Mouse (Mus musculus): ENCODE results near the gene Uqcc3. TPM values are rescaled to one million over a fixed set of nuclear protein-coding genes. Genes with fewer than 3 reads are reported as not detected.

The Uqcc3 gene
- polyA plus RNA-seq, 1 experiment from 2014 or later = 62.8 TPM

Small RNAs within 50 kb of the gene (microRNA-seq; reads per million reads assigned to microRNA genes)
- gene Mir5136 = not detected

Other genes with a start within 250 kb of the Uqcc3 start
- gene Chrm1, start 217.1 kb downstream of the Uqcc3 start, polyA plus RNA-seq (2015; fragmentation: Nextera tagmentation; extraction: Ambion mirVana) = 0.88 and 0.98 TPM in 2 replicates
- 111 and 122 TPM in 2 replicates for gene Slc3a2, start 157.6 kb downstream of the Uqcc3 start, polyA plus RNA-seq (2015; fragmentation: Nextera tagmentation; extraction: Ambion mirVana)
- gene Wdr74, start 145.1 kb downstream of the Uqcc3 start, polyA plus RNA-seq (2015; fragmentation: Nextera tagmentation; extraction: Ambion mirVana) = 76.3 and 90.4 TPM in 2 replicates
- gene 1700092M07Rik, start 140.2 kb downstream of the Uqcc3 start, polyA plus RNA-seq (2015; fragmentation: Nextera tagmentation; extraction: Ambion mirVana) = 1.4 and 1.7 TPM in 2 replicates
- 132 and 134 TPM in 2 replicates for gene Stx5a, start 139.5 kb downstream of the Uqcc3 start, polyA plus RNA-seq (2015; fragmentation: Nextera tagmentation; extraction: Ambion mirVana)
- gene Nxf1, start 123.8 kb downstream of the Uqcc3 start, polyA plus RNA-seq (2015; fragmentation: Nextera tagmentation; extraction: Ambion mirVana) = 159 and 160 TPM in 2 replicates
- gene Tmem223, start 109.9 kb downstream of the Uqcc3 start, polyA plus RNA-seq (2015; fragmentation: Nextera tagmentation; extraction: Ambion mirVana) = 158 and 161 TPM in 2 replicates
- gene Tmem179b, start 106.5 kb downstream of the Uqcc3 start, polyA plus RNA-seq (2015; fragmentation: Nextera tagmentation; extraction: Ambion mirVana) = 95.7 and 104 TPM in 2 replicates
- gene Taf6l, start 94.5 kb downstream of the Uqcc3 start, polyA plus RNA-seq (2015; fragmentation: Nextera tagmentation; extraction: Ambion mirVana) = 26.3 and 26.9 TPM in 2 replicates
- 136 and 137 TPM in 2 replicates for gene Polr2g, start 82.3 kb downstream of the Uqcc3 start, polyA plus RNA-seq (2015; fragmentation: Nextera tagmentation; extraction: Ambion mirVana)
- gene Zbtb3, start 78.4 kb downstream of the Uqcc3 start, polyA plus RNA-seq (2015; fragmentation: Nextera tagmentation; extraction: Ambion mirVana) = 4.1 and 4.4 TPM in 2 replicates
- 49.7 and 52.1 TPM in 2 replicates for gene Ttc9c, start 61.6 kb downstream of the Uqcc3 start, polyA plus RNA-seq (2015; fragmentation: Nextera tagmentation; extraction: Ambion mirVana)
- gene Hnrnpul2, start 60.9 kb downstream of the Uqcc3 start, polyA plus RNA-seq (2015; fragmentation: Nextera tagmentation; extraction: Ambion mirVana) = 5.9 and 6.6 TPM in 2 replicates
- gene AC129217.1, start 51.1 kb downstream of the Uqcc3 start, polyA plus RNA-seq (2015; fragmentation: Nextera tagmentation; extraction: Ambion mirVana) = not detected in 2 replicates
- gene Bscl2, start 43.5 kb downstream of the Uqcc3 start, polyA plus RNA-seq (2015; fragmentation: Nextera tagmentation; extraction: Ambion mirVana) = 49.7 and 53.4 TPM in 2 replicates
- 11.2 and 14.7 TPM in 2 replicates for gene Gng3, start 41.7 kb downstream of the Uqcc3 start, polyA plus RNA-seq (2015; fragmentation: Nextera tagmentation; extraction: Ambion mirVana)
- gene Lrrn4cl, start 30.2 kb downstream of the Uqcc3 start, polyA plus RNA-seq (2015; fragmentation: Nextera tagmentation; extraction: Ambion mirVana) = 1.6 and 1.8 TPM in 2 replicates
- 160 and 163 TPM in 2 replicates for gene Ubxn1, start 9.4 kb downstream of the Uqcc3 start, polyA plus RNA-seq (2015; fragmentation: Nextera tagmentation; extraction: Ambion mirVana)
- 69.9 and 93.9 TPM in 2 replicates for gene Lbhd1, start 2.8 kb upstream of the Uqcc3 start, polyA plus RNA-seq (2015; fragmentation: Nextera tagmentation; extraction: Ambion mirVana)
- not detected in 2 replicates for gene Gm49403, start 3.0 kb upstream of the Uqcc3 start, polyA plus RNA-seq (2015; fragmentation: Nextera tagmentation; extraction: Ambion mirVana)
- gene 1810009A15Rik, start 7.9 kb upstream of the Uqcc3 start, polyA plus RNA-seq (2015; fragmentation: Nextera tagmentation; extraction: Ambion mirVana) = 82.3 and 82.9 TPM in 2 replicates
- not detected in 2 replicates for gene Gm49416, start 8.0 kb upstream of the Uqcc3 start, polyA plus RNA-seq (2015; fragmentation: Nextera tagmentation; extraction: Ambion mirVana)
- 36.8 and 43.6 TPM in 2 replicates for gene Ints5, start 12.1 kb upstream of the Uqcc3 start, polyA plus RNA-seq (2015; fragmentation: Nextera tagmentation; extraction: Ambion mirVana)
- gene Ganab, start 17.1 kb upstream of the Uqcc3 start, polyA plus RNA-seq (2015; fragmentation: Nextera tagmentation; extraction: Ambion mirVana) = 89.3 and 103 TPM in 2 replicates
- gene B3gat3, start 39.5 kb upstream of the Uqcc3 start, polyA plus RNA-seq (2015; fragmentation: Nextera tagmentation; extraction: Ambion mirVana) = 39.8 and 44.5 TPM in 2 replicates
- gene Rom1, start 48.4 kb upstream of the Uqcc3 start, polyA plus RNA-seq (2015; fragmentation: Nextera tagmentation; extraction: Ambion mirVana) = 3.3 and 3.4 TPM in 2 replicates
- gene Eml3, start 48.6 kb upstream of the Uqcc3 start, polyA plus RNA-seq (2015; fragmentation: Nextera tagmentation; extraction: Ambion mirVana) = 31.7 and 32.6 TPM in 2 replicates
- gene Mta2, start 61.0 kb upstream of the Uqcc3 start, polyA plus RNA-seq (2015; fragmentation: Nextera tagmentation; extraction: Ambion mirVana) = 132 and 142 TPM in 2 replicates
- 29.1 and 31.8 TPM in 2 replicates for gene Tut1, start 72.9 kb upstream of the Uqcc3 start, polyA plus RNA-seq (2015; fragmentation: Nextera tagmentation; extraction: Ambion mirVana)
- gene Eef1g, start 86.1 kb upstream of the Uqcc3 start, polyA plus RNA-seq (2015; fragmentation: Nextera tagmentation; extraction: Ambion mirVana) = 383 and 461 TPM in 2 replicates
- 32.2 and 43.5 TPM in 2 replicates for gene Ahnak, start 108.4 kb upstream of the Uqcc3 start, polyA plus RNA-seq (2015; fragmentation: Nextera tagmentation; extraction: Ambion mirVana)
- not detected in 2 replicates for gene Scgb1a1, start 207.0 kb upstream of the Uqcc3 start, polyA plus RNA-seq (2015; fragmentation: Nextera tagmentation; extraction: Ambion mirVana)

Data from stomach, embryonic 15.5 days (tissue).